Mouse (Mus musculus) erythroblast, embryonic 14.5 days (primary cell): ENCODE data around the gene Romo1. TPM values are rescaled to one million over a fixed set of nuclear protein-coding genes. Genes with fewer than 3 reads are reported as not detected.
"Not testable (repeated sequence)": the region's sequence is repeated elsewhere in the genome, so short reads cannot be mapped to it uniquely, and the experiment has no call there.

Experiments used
- H3K27me3 ChIP-seq: 2 replicates; pipeline ENCODE4 v1.6.1; 2012; ENCODE audit warnings: inconsistent platforms; ENCODE audit not compliant: control insufficient read depth
- H3K36me3 ChIP-seq: 2 replicates; pipeline ENCODE4 v1.6.1; 2012; ENCODE audit warnings: mild to moderate bottlenecking, inconsistent platforms; ENCODE audit not compliant: control insufficient read depth
- H3K4me1 ChIP-seq: 2 replicates; pipeline ENCODE4 v1.6.1; 2012; ENCODE audit warnings: inconsistent platforms; ENCODE audit not compliant: control insufficient read depth
- H3K4me3 ChIP-seq: replicated peaks from 2 replicates; pipeline ENCODE3; 2012; ENCODE audit warnings: moderate library complexity, mild to moderate bottlenecking, inconsistent platforms
- H3K9me3 ChIP-seq: 2 replicates; pipeline ENCODE4 v1.6.1; 2012; ENCODE audit warnings: low read length, inconsistent platforms, mixed read lengths; ENCODE audit not compliant: control insufficient read depth
- GATA1 ChIP-seq: IDR thresholded peaks from 2 replicates; pipeline ENCODE4 v1.6.1; 2012; ENCODE audit warnings: low read length, inconsistent platforms, mixed read lengths
- TAL1 ChIP-seq: IDR thresholded peaks from 3 replicates; pipeline ENCODE4 v1.6.1; 2012; ENCODE audit warnings: low read length, inconsistent platforms, mixed read lengths
- polyA plus RNA-seq: library from polyadenylated mRNA; stranded (reverse); fragments of >175 nt; gene quantifications from 2 replicates; pipeline ENCODE4 v1.2.3, GENCODE M21; 2012

Romo1 gene
- polyA plus RNA-seq, 1 experiment, result 50.1 TPM

- Histone ChIP-seq H3K27me3 (no peaks in the 10 kb centered on the region), H3K36me3 (peaks cover 72% of the 10 kb centered on the region), H3K4me3 (peak overlapping the region; percentile 14), H3K4me1 (peaks cover 38% of the 10 kb centered on the region), H3K9me3 (no peaks in the 10 kb centered on the region)
- no peak for TF ChIP-seq TAL1
- TF ChIP-seq GATA1, result no peak
Measured at GRCm38 (mm10) chr2:156177079-156177478, 33.2 kb downstream of the Romo1 start.

- peaks cover 66% of the 10 kb centered on the region for H3K36me3 ChIP-seq
- H3K27me3 ChIP-seq, result no peaks in the 10 kb centered on the region
- no peaks in the 10 kb centered on the region for H3K9me3 ChIP-seq
- TF ChIP-seq GATA1, result no peak
- TF ChIP-seq TAL1, result no peak
- peak overlapping the region; percentile 99 for H3K4me3 ChIP-seq
- H3K4me1 ChIP-seq, result peaks cover 44% of the 10 kb centered on the region
Measured at GRCm38 (mm10) chr2:156177651-156178050, 33.8 kb downstream of the Romo1 start.

GRCm38 (mm10) chr2:156179046-156179795, 35.4 kb downstream of the Romo1 start:
- H3K4me3 ChIP-seq, result peak overlapping the region; percentile 99
- H3K36me3 ChIP-seq, result peaks cover 51% of the 10 kb centered on the region
- H3K27me3 ChIP-seq, result no peaks in the 10 kb centered on the region
- TF ChIP-seq GATA1 (no peak; the same call in 1 of the 2 replicates), TAL1 (no peak)
- H3K9me3 ChIP-seq, result no peaks in the 10 kb centered on the region
- H3K4me1 ChIP-seq, result peaks cover 41% of the 10 kb centered on the region

GRCm38 (mm10) chr2:156179796-156180093, 35.9 kb downstream of the Romo1 start:
- no peaks in the 10 kb centered on the region for H3K9me3 ChIP-seq
- H3K4me1 ChIP-seq, result peaks cover 40% of the 10 kb centered on the region
- peak overlapping the region; percentile 99 for H3K4me3 ChIP-seq
- TF ChIP-seq GATA1 (no peak), TAL1 (no peak)
- no peaks in the 10 kb centered on the region for H3K27me3 ChIP-seq
- H3K36me3 ChIP-seq, result peaks cover 45% of the 10 kb centered on the region

GRCm38 (mm10) chr2:156180094-156180821, 36.4 kb downstream of the Romo1 start, which contains the start of gene Rbm39:
Gene Rbm39, minus strand, starts transcription at chr2:156180238.
- H3K4me1 ChIP-seq, result peaks cover 40% of the 10 kb centered on the region
- peaks cover 40% of the 10 kb centered on the region for H3K36me3 ChIP-seq
- peak; percentile 48; the same call in 2 of the 3 replicates for TF ChIP-seq TAL1
- peak; percentile 17; the same call in 1 of the 2 replicates for TF ChIP-seq GATA1

GRCm38 (mm10) chr2:156180824-156181590, 37.2 kb downstream of the Romo1 start:
- H3K4me3 ChIP-seq, result peak overlapping the region; percentile 99
- no peaks in the 10 kb centered on the region for H3K27me3 ChIP-seq
- no peak for TF ChIP-seq TAL1
- TF ChIP-seq GATA1, result no peak
- H3K36me3 ChIP-seq, result peaks cover 33% of the 10 kb centered on the region
- H3K4me1 ChIP-seq, result peaks cover 38% of the 10 kb centered on the region
- H3K9me3 ChIP-seq, result no peaks in the 10 kb centered on the region

More at GRCm38 (mm10) chr2:156180094-156180821, 36.4 kb downstream of the Romo1 start, which contains the start of gene Rbm39:
- no peaks in the 10 kb centered on the region for H3K9me3 ChIP-seq
- peak within 1 kb of the TSS; percentile 99 for H3K4me3 ChIP-seq
- no peaks in the 10 kb centered on the region for H3K27me3 ChIP-seq

GRCm38 (mm10) chr2:156181592-156181991, 37.8 kb downstream of the Romo1 start:
- H3K4me3 ChIP-seq, result peak overlapping the region; percentile 99
- no peaks in the 10 kb centered on the region for H3K27me3 ChIP-seq
- TF ChIP-seq GATA1, result no peak
- TF ChIP-seq TAL1, result no peak
- H3K9me3 ChIP-seq, result no peaks in the 10 kb centered on the region
- peaks cover 27% of the 10 kb centered on the region for H3K36me3 ChIP-seq
- H3K4me1 ChIP-seq, result peaks cover 38% of the 10 kb centered on the region

- not testable (repeated sequence) for H3K9me3 ChIP-seq, H3K4me3 ChIP-seq, H3K36me3 ChIP-seq, H3K4me1 ChIP-seq, H3K27me3 ChIP-seq
Measured at GRCm38 (mm10) chr2:156189241-156189640, 45.4 kb downstream of the Romo1 start.
